In genomic region chr7:100301390-100301789, GRCm38 (mm10) we compare ENCODE assay signal across 18 mouse cellular contexts. TPM values are rescaled to one million over a fixed set of nuclear protein-coding genes. Genes with fewer than 3 reads are reported as not detected.
DNase-seq lines count a peak whose midpoint lies in the region; ATAC-seq and TF ChIP-seq lines count a peak whose summit lies in the region.
"Had no signal": no experiment of that assay in that cellular context is flagged by ENCODE, and none has a peak within 500 bp of the region (broad histone marks: within the 10 kb centered on the region; RNA-seq: fewer than 3 reads in every experiment).

No protein-coding gene starts in this region.

- no peaks in the 10 kb centered on the region for H3K79me2 ChIP-seq in heart, adult 2 months (replicated peaks; ENCODE audit: control insufficient read depth, insufficient read depth, low read length)

- H3K9me3 ChIP-seq in forebrain, embryonic 11.5 days (ENCODE audit: control insufficient read depth, low read length) = no peaks in the 10 kb centered on the region
- H3K9me3 ChIP-seq in forebrain, embryonic 14.5 days (replicated peaks; ENCODE audit: control insufficient read depth, low read length) = no peaks in the 10 kb centered on the region
- no peaks in the 10 kb centered on the region for H3K9me3 ChIP-seq in heart, embryonic 16.5 days (replicated peaks; ENCODE audit: control insufficient read depth, low read length)
- H3K9me3 ChIP-seq in lung, postnatal 0 days (ENCODE audit: low read length) = no peaks in the 10 kb centered on the region
- H3K9me3 ChIP-seq: megakaryocyte, embryonic 14.5 days had no signal

- TF ChIP-seq EP300 in heart, adult 2 months (IDR thresholded peaks at IDR 0.05; ENCODE audit: insufficient read depth, low read depth, low read length) = no peak
- TF ChIP-seq EP300 in lung, postnatal 0 days (IDR thresholded peaks at IDR 0.05) = no peak

- H3K36me3 ChIP-seq in forebrain, embryonic 11.5 days (ENCODE audit: control insufficient read depth, insufficient read depth, low read length) = no peaks in the 10 kb centered on the region
- H3K36me3 ChIP-seq in forebrain, embryonic 14.5 days (ENCODE audit: control insufficient read depth, insufficient read depth, low read length) = no peaks in the 10 kb centered on the region
- 0 out of 2 replicates have a peak, but pooled peaks cover 3% of the 10 kb centered on the region for H3K36me3 ChIP-seq in heart, embryonic 16.5 days (ENCODE audit: control insufficient read depth, insufficient read depth)
- H3K36me3 ChIP-seq in heart, adult 2 months (ENCODE audit: control insufficient read depth, insufficient read depth, low read length) = no peaks in the 10 kb centered on the region
- H3K36me3 ChIP-seq in lung, postnatal 0 days (ENCODE audit: insufficient read depth, low read length) = no peaks in the 10 kb centered on the region

- no peaks in the 10 kb centered on the region for H3K4me1 ChIP-seq in forebrain, embryonic 11.5 days (replicated peaks; ENCODE audit: control insufficient read depth, insufficient read depth, low read length)
- H3K4me1 ChIP-seq in forebrain, embryonic 14.5 days (ENCODE audit: control insufficient read depth, insufficient read depth, low read length) = no peaks in the 10 kb centered on the region
- H3K4me1 ChIP-seq in heart, embryonic 16.5 days (ENCODE audit: control insufficient read depth, insufficient read depth, low read length) = peaks cover 16% of the 10 kb centered on the region
- peaks cover 4% of the 10 kb centered on the region for H3K4me1 ChIP-seq in heart, adult 2 months (ENCODE audit: control insufficient read depth, insufficient read depth, low read length)
- no peaks in the 10 kb centered on the region; the same call in 1 of the 2 replicates for H3K4me1 ChIP-seq in lung, postnatal 0 days (ENCODE audit: insufficient read depth, low read depth, low read length)

- DNase-seq in forebrain, embryonic 11.5 days (ENCODE audit: low spot score) = peak; percentile 34
- no peak for DNase-seq in forebrain, embryonic 14.5 days (ENCODE audit: low spot score)
- no peak for DNase-seq in heart, adult 2 months
- DNase-seq in lung, postnatal 0 days (ENCODE audit: low spot score) = peak; percentile 23
- no peak for DNase-seq in lung, postnatal 14 days
- no peak for DNase-seq in thymus, postnatal 10 days (ENCODE audit: low spot score in 2 of 2)
- DNase-seq: cerebellum, postnatal 10 days; embryo, embryonic 11 days; forebrain, postnatal 0 days; kidney, postnatal 4 days; lung, adult 2 months; spleen, adult 18-20 months; thymus, postnatal 25 days had no signal

- no peak overlapping the region for H3K9ac ChIP-seq in forebrain, embryonic 11.5 days (ENCODE audit: low read length)
- no peak overlapping the region for H3K9ac ChIP-seq in forebrain, embryonic 14.5 days (ENCODE audit: low read length)
- H3K9ac ChIP-seq in heart, embryonic 16.5 days (ENCODE audit: low read length) = no peak overlapping the region
- no peak overlapping the region for H3K9ac ChIP-seq in heart, adult 2 months (ENCODE audit: low read depth, low read length)
- no peak overlapping the region for H3K9ac ChIP-seq in lung, postnatal 0 days (replicated peaks; ENCODE audit: low read depth)
- H3K9ac ChIP-seq: forebrain, postnatal 0 days had no signal

- H3K4me2 ChIP-seq in forebrain, embryonic 11.5 days (ENCODE audit: low read depth, low read length, severe bottlenecking) = no peak overlapping the region
- no peak overlapping the region for H3K4me2 ChIP-seq in forebrain, embryonic 14.5 days (ENCODE audit: low read length)
- no peak overlapping the region for H3K4me2 ChIP-seq in heart, embryonic 16.5 days (ENCODE audit: low read depth, low read length)
- no peak overlapping the region for H3K4me2 ChIP-seq in lung, postnatal 0 days (replicated peaks; ENCODE audit: low read depth, low read length)
- H3K4me2 ChIP-seq: liver, embryonic 11.5 days had no signal

- 73% methylated on average over 3 of the region's 3 CpGs for WGBS in forebrain, embryonic 11.5 days
- 68% methylated on average over 3 of the region's 3 CpGs for WGBS in forebrain, embryonic 14.5 days
- 42% methylated on average over 3 of the region's 3 CpGs for WGBS in heart, embryonic 16.5 days
- 69% methylated on average over 3 of the region's 3 CpGs for WGBS in heart, adult 2 months
- WGBS in lung, postnatal 0 days = 55% methylated on average over 3 of the region's 3 CpGs

- no peak overlapping the region for H3K4me3 ChIP-seq in forebrain, embryonic 11.5 days (ENCODE audit: low read depth, low read length)
- H3K4me3 ChIP-seq in forebrain, embryonic 14.5 days (ENCODE audit: low read depth, low read length) = no peak overlapping the region
- H3K4me3 ChIP-seq in heart, embryonic 16.5 days (ENCODE audit: low read length) = no peak overlapping the region
- H3K4me3 ChIP-seq in heart, adult 2 months = no peak overlapping the region
- H3K4me3 ChIP-seq in lung, postnatal 0 days (ENCODE audit: low read depth, low read length) = no peak overlapping the region
- H3K4me3 ChIP-seq: megakaryocyte, embryonic 14.5 days had no signal

- intact Hi-C loops in heart, adult 2 months (cut with DNase I) = no loop called here

- no peaks in the 10 kb centered on the region for H3K27me3 ChIP-seq in forebrain, embryonic 11.5 days (ENCODE audit: control insufficient read depth, insufficient read depth, low read length)
- no peaks in the 10 kb centered on the region for H3K27me3 ChIP-seq in forebrain, embryonic 14.5 days (replicated peaks; ENCODE audit: control insufficient read depth, insufficient read depth, low read length)
- no peaks in the 10 kb centered on the region for H3K27me3 ChIP-seq in heart, embryonic 16.5 days (ENCODE audit: control insufficient read depth, insufficient read depth, low read length)
- H3K27me3 ChIP-seq in heart, adult 2 months (ENCODE audit: control insufficient read depth, insufficient read depth, low read length) = no peaks in the 10 kb centered on the region
- H3K27me3 ChIP-seq in lung, postnatal 0 days (replicated peaks; ENCODE audit: insufficient read depth, low read length) = no peaks in the 10 kb centered on the region

- ATAC-seq in forebrain, embryonic 11.5 days (replicated peaks; ENCODE audit: low FRiP score) = no peak
- ATAC-seq in forebrain, embryonic 14.5 days = no peak
- ATAC-seq in heart, embryonic 16.5 days (replicated peaks; ENCODE audit: extremely low read depth, insufficient read depth, low FRiP score) = no peak
- ATAC-seq in lung, postnatal 0 days = peak; percentile 52
- no peak for ATAC-seq in cerebellum, adult (ENCODE audit: insufficient number of reproducible peaks, low FRiP score, low TSS enrichment)

- TF ChIP-seq POLR2A in heart, adult 2 months (IDR thresholded peaks at IDR 0.05; ENCODE audit: insufficient read depth, low read depth, low read length) = no peak

- no peak for TF ChIP-seq CTCF in heart, adult 2 months (IDR thresholded peaks at IDR 0.05)
- TF ChIP-seq CTCF in lung, postnatal 0 days (IDR thresholded peaks at IDR 0.05) = no peak

- no peak overlapping the region for H3K27ac ChIP-seq in forebrain, embryonic 11.5 days (ENCODE audit: low read depth, low read length)
- H3K27ac ChIP-seq in forebrain, embryonic 14.5 days (ENCODE audit: low read depth, low read length) = no peak overlapping the region
- H3K27ac ChIP-seq in heart, embryonic 16.5 days (ENCODE audit: low read length) = peak overlapping the region; percentile 76; the same call in 1 of the 2 replicates
- no peak overlapping the region for H3K27ac ChIP-seq in heart, adult 2 months
- H3K27ac ChIP-seq in lung, postnatal 0 days (ENCODE audit: low read length) = no peak overlapping the region

RNA-seq across cellular contexts. Expression of gene P4ha3, which starts 16.1 kb away (rescaled TPM):
- 5.6 and 6.8 TPM in 2 replicates for polyA plus RNA-seq in forebrain, embryonic 11.5 days (2014; fragmentation: Nextera tagmentation; extraction: Ambion mirVana)
- polyA plus RNA-seq in forebrain, embryonic 14.5 days (2014; fragmentation: Nextera tagmentation; extraction: Ambion mirVana) = 1.5 and 2.8 TPM in 2 replicates
- 12.8 TPM in 2 replicates for polyA plus RNA-seq in heart, embryonic 16.5 days (2015; fragmentation: Nextera tagmentation; extraction: Ambion mirVana)
- total RNA-seq in heart, adult 2 months (2021) = under 1 TPM; 0.16 to 0.45 TPM
- polyA plus RNA-seq in heart, adult 2 months (2012; rRNA removed) = 0.33 and 0.38 TPM in 2 replicates
- 1.8 and 2.4 TPM in 2 replicates for polyA plus RNA-seq in lung, postnatal 0 days (2015; fragmentation: Nextera tagmentation; extraction: Ambion mirVana)
- total RNA-seq: hematopoietic stem cell, adult 5-6 weeks had no signal

Comparison
In these comparisons a context has a peak if more than half of its experiments do, and no peak if none do; other contexts are left out.
1. DNase-seq: peak in forebrain, embryonic 11.5 days (single experiment) and lung, postnatal 0 days (single experiment); none in forebrain, embryonic 14.5 days (single experiment), heart, adult 2 months (0 of 2), lung, postnatal 14 days (single experiment) and thymus, postnatal 10 days (0 of 2).